Mouse (Mus musculus) kidney, adult 2 months (tissue): ENCODE results near the gene Abhd12b.

Source experiments
- CTCF ChIP-seq: fragments of 200-500 bp; conservative IDR thresholded peaks from 2 replicates; pipeline ENCODE4 v1.5.1; 2011; ENCODE audit warnings: low read depth, mild to moderate bottlenecking, control low read depth, low read length, moderate library complexity, mixed read lengths; ENCODE audit not compliant: insufficient read depth, insufficient read length
- POLR2A ChIP-seq: fragments of 200-500 bp; IDR thresholded peaks from one replicate; pipeline ENCODE4 v1.6.1; 2011; ENCODE audit warnings: low read depth, low read length, control low read depth

GRCm38 (mm10) chr12:70204433-70204832, 50.5 kb downstream of the Abhd12b start:
- no peak for TF ChIP-seq CTCF
- TF ChIP-seq POLR2A: no peak
